Mouse (Mus musculus): ENCODE measurements at regions not wholly inside any gene's neighbourhood (a gene's known extent, or its start where the extent isn't known, plus 50 kb on each side); places are given as distances from the start of the nearest gene placed in this dataset.
"Not testable (repeated sequence)": the region's sequence is repeated elsewhere in the genome, so short reads cannot be mapped to it uniquely, and the experiment has no call there.

- no peaks in the 10 kb centered on the region for H3K36me3 ChIP-seq (ENCODE audit: control insufficient read depth, insufficient read depth, low read length)
- H3K27me3 ChIP-seq (ENCODE audit: control insufficient read depth, insufficient read depth, low read length) = no peaks in the 10 kb centered on the region
- H3K4me1 ChIP-seq (replicated peaks; ENCODE audit: control insufficient read depth, insufficient read depth, low read length) = no peaks in the 10 kb centered on the region
- DNase-seq = no peak
- no peak overlapping the region for H3K27ac ChIP-seq (ENCODE audit: control insufficient read depth, insufficient read depth, low read length)
- TF ChIP-seq CTCF (IDR thresholded peaks at IDR 0.05; ENCODE audit: borderline replicate concordance, control insufficient read depth, extremely low read depth, insufficient read depth, low read length, poor library complexity) (no peak), POLR2A (IDR thresholded peaks at IDR 0.05; ENCODE audit: control insufficient read depth, extremely low read depth, insufficient read depth, low read length, poor library complexity) (no peak)
- 35% methylated on average over 8 of the region's 8 CpGs for WGBS
- no peak overlapping the region for H3K4me3 ChIP-seq (ENCODE audit: control insufficient read depth, insufficient read depth, low read length)
Observed at GRCm38 (mm10) chr5:148787270-148787669, 141.8 kb downstream of the Katnal1 start.

- WGBS = 52% methylated on average over 6 of the region's 6 CpGs
- DNase-seq; H3K27ac ChIP-seq (ENCODE audit: control insufficient read depth, insufficient read depth, low read length); H3K4me1 ChIP-seq (replicated peaks; ENCODE audit: control insufficient read depth, insufficient read depth, low read length); H3K36me3 ChIP-seq (ENCODE audit: control insufficient read depth, insufficient read depth, low read length); H3K27me3 ChIP-seq (ENCODE audit: control insufficient read depth, insufficient read depth, low read length); H3K4me3 ChIP-seq (ENCODE audit: control insufficient read depth, insufficient read depth, low read length): not testable (repeated sequence)
Observed at GRCm38 (mm10) chr5:148781076-148781475, 148.0 kb downstream of the Katnal1 start.

- no peak overlapping the region for H3K4me3 ChIP-seq (ENCODE audit: control insufficient read depth, insufficient read depth, low read length)
- WGBS = 94% methylated on average over 20 of the region's 20 CpGs
- TF ChIP-seq POLR2A (IDR thresholded peaks at IDR 0.05; ENCODE audit: control insufficient read depth, extremely low read depth, insufficient read depth, low read length, poor library complexity) (no peak), CTCF (IDR thresholded peaks at IDR 0.05; ENCODE audit: borderline replicate concordance, control insufficient read depth, extremely low read depth, insufficient read depth, low read length, poor library complexity) (no peak)
Observed at GRCm38 (mm10) chr5:148776796-148777659, 152.1 kb downstream of the Katnal1 start.

GRCm38 (mm10) chr5:148775232-148775631 is 153.9 kb downstream of the Katnal1 start:
- no peak for DNase-seq
- WGBS = 65% methylated on average over 3 of the region's 3 CpGs
- Histone ChIP-seq H3K27ac (ENCODE audit: control insufficient read depth, insufficient read depth, low read length) (no peak overlapping the region), H3K27me3 (ENCODE audit: control insufficient read depth, insufficient read depth, low read length) (no peaks in the 10 kb centered on the region), H3K36me3 (ENCODE audit: control insufficient read depth, insufficient read depth, low read length) (no peaks in the 10 kb centered on the region), H3K4me1 (replicated peaks; ENCODE audit: control insufficient read depth, insufficient read depth, low read length) (no peaks in the 10 kb centered on the region; the same call in 1 of the 2 replicates), H3K4me3 (ENCODE audit: control insufficient read depth, insufficient read depth, low read length) (no peak overlapping the region)
- TF ChIP-seq CTCF (IDR thresholded peaks at IDR 0.05; ENCODE audit: borderline replicate concordance, control insufficient read depth, extremely low read depth, insufficient read depth, low read length, poor library complexity) (no peak), POLR2A (IDR thresholded peaks at IDR 0.05; ENCODE audit: control insufficient read depth, extremely low read depth, insufficient read depth, low read length, poor library complexity) (no peak)

More at GRCm38 (mm10) chr5:148776796-148777659, 152.1 kb downstream of the Katnal1 start:
- H3K4me1 ChIP-seq (replicated peaks; ENCODE audit: control insufficient read depth, insufficient read depth, low read length) = peaks cover 3% of the 10 kb centered on the region; the same call in 1 of the 2 replicates
- no peaks in the 10 kb centered on the region for H3K27me3 ChIP-seq (ENCODE audit: control insufficient read depth, insufficient read depth, low read length)
- H3K27ac ChIP-seq (ENCODE audit: control insufficient read depth, insufficient read depth, low read length) = no peak overlapping the region
- DNase-seq = no peak
- H3K36me3 ChIP-seq (ENCODE audit: control insufficient read depth, insufficient read depth, low read length) = no peaks in the 10 kb centered on the region

GRCm38 (mm10) chr5:148774446-148774845 is 154.7 kb downstream of the Katnal1 start:
- H3K27ac ChIP-seq (ENCODE audit: control insufficient read depth, insufficient read depth, low read length) = no peak overlapping the region
- TF ChIP-seq CTCF (IDR thresholded peaks at IDR 0.05; ENCODE audit: borderline replicate concordance, control insufficient read depth, extremely low read depth, insufficient read depth, low read length, poor library complexity) (no peak), POLR2A (IDR thresholded peaks at IDR 0.05; ENCODE audit: control insufficient read depth, extremely low read depth, insufficient read depth, low read length, poor library complexity) (no peak)
- 91% methylated on average over 3 of the region's 3 CpGs for WGBS

GRCm38 (mm10) chr5:148769452-148769851 is 159.7 kb downstream of the Katnal1 start:
- Histone ChIP-seq H3K4me1 (replicated peaks; ENCODE audit: control insufficient read depth, insufficient read depth, low read length) (no peaks in the 10 kb centered on the region), H3K27me3 (ENCODE audit: control insufficient read depth, insufficient read depth, low read length) (no peaks in the 10 kb centered on the region), H3K27ac (ENCODE audit: control insufficient read depth, insufficient read depth, low read length) (no peak overlapping the region), H3K4me3 (ENCODE audit: control insufficient read depth, insufficient read depth, low read length) (no peak overlapping the region), H3K36me3 (ENCODE audit: control insufficient read depth, insufficient read depth, low read length) (no peaks in the 10 kb centered on the region)
- WGBS = 19% methylated on average over 4 of the region's 4 CpGs
- DNase-seq = no peak
- TF ChIP-seq CTCF (IDR thresholded peaks at IDR 0.05; ENCODE audit: borderline replicate concordance, control insufficient read depth, extremely low read depth, insufficient read depth, low read length, poor library complexity) (no peak), POLR2A (IDR thresholded peaks at IDR 0.05; ENCODE audit: control insufficient read depth, extremely low read depth, insufficient read depth, low read length, poor library complexity) (no peak)

More at GRCm38 (mm10) chr5:148774446-148774845, 154.7 kb downstream of the Katnal1 start:
- DNase-seq = no peak
- H3K36me3 ChIP-seq (ENCODE audit: control insufficient read depth, insufficient read depth, low read length) = no peaks in the 10 kb centered on the region
- H3K27me3 ChIP-seq (ENCODE audit: control insufficient read depth, insufficient read depth, low read length) = no peaks in the 10 kb centered on the region
- no peak overlapping the region for H3K4me3 ChIP-seq (ENCODE audit: control insufficient read depth, insufficient read depth, low read length)
- H3K4me1 ChIP-seq (replicated peaks; ENCODE audit: control insufficient read depth, insufficient read depth, low read length) = no peaks in the 10 kb centered on the region; the same call in 1 of the 2 replicates

Measured in thymus, adult 2 months (tissue).